Mouse (Mus musculus): ENCODE data around the gene Chic2. TPM values are rescaled to one million over a fixed set of nuclear protein-coding genes. Genes with fewer than 3 reads are reported as not detected.

The Chic2 gene
- total RNA-seq (2015; ENCODE audit: low replicate concordance) = 13.8 and 17.3 TPM in 2 replicates
- total RNA-seq (2017; ENCODE audit: low replicate concordance) = 15.3 and 19.2 TPM in 2 replicates

GRCm38 (mm10) chr5:75044310-75044904, at the start of gene Chic2:
Chic2 (minus strand) TSS chr5:75044774.
- ATAC-seq (replicated peaks; ENCODE audit: low FRiP score, poor library complexity, severe bottlenecking) = peak; percentile 87

- ATAC-seq (replicated peaks; ENCODE audit: low FRiP score, poor library complexity, severe bottlenecking) = no peak
Observed at GRCm38 (mm10) chr5:75085906-75086305, 41.3 kb upstream of the Chic2 start.

- no peak for ATAC-seq (replicated peaks; ENCODE audit: low FRiP score, poor library complexity, severe bottlenecking)
Observed at GRCm38 (mm10) chr5:75085521-75085875, 40.9 kb upstream of the Chic2 start.

GRCm38 (mm10) chr5:75084871-75085520, 40.4 kb upstream of the Chic2 start:
- ATAC-seq (replicated peaks; ENCODE audit: low FRiP score, poor library complexity, severe bottlenecking) = no peak

GRCm38 (mm10) chr5:75084393-75084870, 39.9 kb upstream of the Chic2 start:
- no peak for ATAC-seq (replicated peaks; ENCODE audit: low FRiP score, poor library complexity, severe bottlenecking)

GRCm38 (mm10) chr5:75083591-75084392, 39.2 kb upstream of the Chic2 start:
- no peak for ATAC-seq (replicated peaks; ENCODE audit: low FRiP score, poor library complexity, severe bottlenecking)

- ATAC-seq (replicated peaks; ENCODE audit: low FRiP score, poor library complexity, severe bottlenecking) = no peak
Observed at GRCm38 (mm10) chr5:75083061-75083460, 38.5 kb upstream of the Chic2 start.

- no peak for ATAC-seq (replicated peaks; ENCODE audit: low FRiP score, poor library complexity, severe bottlenecking)
Observed at GRCm38 (mm10) chr5:75082439-75082838, 37.9 kb upstream of the Chic2 start.

- no peak for ATAC-seq (replicated peaks; ENCODE audit: low FRiP score, poor library complexity, severe bottlenecking)
Observed at GRCm38 (mm10) chr5:75079564-75079963, 35.0 kb upstream of the Chic2 start.

GRCm38 (mm10) chr5:75077051-75077380, 32.4 kb upstream of the Chic2 start:
- ATAC-seq (replicated peaks; ENCODE audit: low FRiP score, poor library complexity, severe bottlenecking) = no peak

- no peak for ATAC-seq (replicated peaks; ENCODE audit: low FRiP score, poor library complexity, severe bottlenecking)
Observed at GRCm38 (mm10) chr5:75076326-75077050, 31.9 kb upstream of the Chic2 start.

- no peak for ATAC-seq (replicated peaks; ENCODE audit: low FRiP score, poor library complexity, severe bottlenecking)
Observed at GRCm38 (mm10) chr5:75075383-75075941, 30.9 kb upstream of the Chic2 start, which contains the start of gene Gsx2. Gsx2 (plus strand) TSS chr5:75075601.

GRCm38 (mm10) chr5:75074537-75075382, 30.2 kb upstream of the Chic2 start:
- ATAC-seq (replicated peaks; ENCODE audit: low FRiP score, poor library complexity, severe bottlenecking) = no peak

- ATAC-seq (replicated peaks; ENCODE audit: low FRiP score, poor library complexity, severe bottlenecking) = no peak
Observed at GRCm38 (mm10) chr5:75074132-75074531, 29.6 kb upstream of the Chic2 start.

- ATAC-seq (replicated peaks; ENCODE audit: low FRiP score, poor library complexity, severe bottlenecking) = no peak
Observed at GRCm38 (mm10) chr5:75073684-75074083, 29.1 kb upstream of the Chic2 start.

GRCm38 (mm10) chr5:75073167-75073566, 28.6 kb upstream of the Chic2 start:
- no peak for ATAC-seq (replicated peaks; ENCODE audit: low FRiP score, poor library complexity, severe bottlenecking)

GRCm38 (mm10) chr5:75072532-75072931, 28.0 kb upstream of the Chic2 start:
- no peak for ATAC-seq (replicated peaks; ENCODE audit: low FRiP score, poor library complexity, severe bottlenecking)

- no peak for ATAC-seq (replicated peaks; ENCODE audit: low FRiP score, poor library complexity, severe bottlenecking)
Observed at GRCm38 (mm10) chr5:75071951-75072350, 27.4 kb upstream of the Chic2 start.

Measured in erythroid progenitor cell, adult 5-6 weeks (primary cell).